Mouse (Mus musculus): ENCODE data around the gene Traf3ip1.

DNA sequence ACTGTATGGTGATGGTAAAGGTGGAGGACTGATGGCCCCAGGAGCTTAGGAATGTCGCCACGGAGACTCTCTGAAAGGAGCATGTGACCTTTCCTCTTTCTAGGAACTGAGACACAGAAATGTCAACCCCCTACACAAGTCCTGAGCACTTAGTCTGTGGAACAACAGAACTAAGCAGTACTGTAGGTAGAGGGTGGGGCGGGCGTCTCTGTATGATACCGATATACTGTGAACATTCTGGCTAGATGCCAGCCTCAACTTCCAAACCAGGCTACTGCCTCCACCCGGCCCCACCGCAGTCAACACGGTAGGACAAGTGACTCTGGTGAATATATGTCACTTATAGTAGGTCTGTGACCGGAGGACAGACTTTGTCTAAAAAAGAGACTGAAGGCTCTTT is 40.5 kb upstream of the Traf3ip1 start:
- TF ChIP-seq CTCF (IDR thresholded peaks at IDR 0.05; ENCODE audit: low read depth) (no peak), EP300 (IDR thresholded peaks at IDR 0.05; ENCODE audit: low read depth) (no peak)
